Mouse (Mus musculus) limb, embryonic 14.5 days (tissue): ENCODE results near the gene Spryd7. TPM values are rescaled to one million over a fixed set of nuclear protein-coding genes. Genes with fewer than 3 reads are reported as not detected.

Experiments used
- ATAC-seq: fragments of 200-750 bp; cut with Nextera tagmentation; 2 replicates; pipeline ENCODE4 v1.8.0; 2017; ENCODE audit warnings: low read depth, moderate number of reproducible peaks, moderate TSS enrichment; ENCODE audit not compliant: low FRiP score
- DNase-seq: peaks from one replicate; pipeline ENCODE4 v3.0.0-alpha.2; 2015; ENCODE audit warnings: low spot score
- H3K27ac ChIP-seq: fragments of 300-500 bp; sonication (generic); replicated peaks from 2 replicates; pipeline ENCODE4 v1.5.1; 2014; ENCODE audit warnings: low read depth, mild to moderate bottlenecking, low read length, moderate library complexity, mixed read lengths
- H3K27me3 ChIP-seq: fragments of 300-500 bp; sonication (generic); 2 replicates; pipeline ENCODE4 v1.6.1; 2014; ENCODE audit warnings: low read length, mixed read lengths; ENCODE audit not compliant: control insufficient read depth, insufficient read depth
- H3K36me3 ChIP-seq: fragments of 300-500 bp; sonication (generic); 2 replicates; pipeline ENCODE4 v1.6.1; 2014; ENCODE audit warnings: mild to moderate bottlenecking, low read length, moderate library complexity, mixed read lengths; ENCODE audit not compliant: control insufficient read depth, insufficient read depth
- H3K4me1 ChIP-seq: fragments of 300-500 bp; sonication (generic); 2 replicates; pipeline ENCODE4 v1.6.1; 2014; ENCODE audit warnings: antibody characterized with exemption, low read length, mixed read lengths; ENCODE audit not compliant: control insufficient read depth, insufficient read depth
- H3K4me2 ChIP-seq: fragments of 300-500 bp; sonication (generic); replicated peaks from 2 replicates; pipeline ENCODE4 v1.6.1; 2014; ENCODE audit warnings: low read depth, mild to moderate bottlenecking, low read length, moderate library complexity; ENCODE audit not compliant: severe bottlenecking
- H3K4me3 ChIP-seq: fragments of 300-500 bp; sonication (generic); replicated peaks from 2 replicates; pipeline ENCODE4 v1.5.1; 2014; ENCODE audit warnings: low read length
- H3K9ac ChIP-seq: fragments of 300-500 bp; sonication (generic); 2 replicates; pipeline ENCODE4 v1.6.1; 2014; ENCODE audit warnings: mild to moderate bottlenecking, low read depth, low read length, moderate library complexity; ENCODE audit not compliant: severe bottlenecking
- H3K9me3 ChIP-seq: fragments of 300-500 bp; sonication (generic); 2 replicates; pipeline ENCODE4 v1.6.1; 2016; ENCODE audit warnings: low read length; ENCODE audit not compliant: control insufficient read depth
- POLR2A ChIP-seq: fragments of 200-500 bp; IDR thresholded peaks from 2 replicates; pipeline ENCODE4 v1.8.0; 2012; ENCODE audit warnings: inconsistent platforms, mild to moderate bottlenecking, moderate library complexity, borderline replicate concordance; ENCODE audit not compliant: insufficient read depth, insufficient read length; ENCODE audit errors: extremely low read depth
- WGBS: fragments of 180-500 bp; shearing (Covaris S2); extraction: QIAGEN DNeasy Blood & Tissue Kit; methylation state at CpG from one replicate; pipeline ENCODE4 v1.1.7; 2014; 5-methylcytosine and 5-hydroxymethylcytosine counted together
- polyA plus RNA-seq, 2 experiments: library from polyadenylated mRNA; depleted of rRNA in 1 of 2; stranded (reverse) in 1 of 2; unstranded in 1 of 2; fragments of >200 nt; fragmentation: Nextera tagmentation in 1 of 2; extraction: Ambion mirVana in 1 of 2; gene quantifications; 2 replicates each; pipeline versions ENCODE4 v1.2.1 to v1.2.3; 2012 to 2014

The Spryd7 gene
- polyA plus RNA-seq, 2 experiments = 12.4 to 24.5 TPM

- Histone ChIP-seq H3K9ac (no peak overlapping the region), H3K27ac (no peak overlapping the region), H3K9me3 (0 out of 2 replicates have a peak, but pooled peaks cover 4% of the 10 kb centered on the region), H3K4me2 (no peak overlapping the region), H3K4me3 (no peak overlapping the region), H3K27me3 (no peaks in the 10 kb centered on the region), H3K4me1 (no peaks in the 10 kb centered on the region), H3K36me3 (peaks cover 11% of the 10 kb centered on the region)
- TF ChIP-seq POLR2A = no peak
- no peak for ATAC-seq
- 88% methylated on average over 3 of the region's 3 CpGs for WGBS
- DNase-seq = no peak
Measured at GRCm38 (mm10) chr14:61535811-61536210, 20.9 kb downstream of the Spryd7 start.

GRCm38 (mm10) chr14:61530966-61531365 is 25.7 kb downstream of the Spryd7 start:
- Histone ChIP-seq H3K9ac (no peak overlapping the region), H3K4me3 (no peak overlapping the region), H3K27me3 (no peaks in the 10 kb centered on the region), H3K36me3 (peaks cover 11% of the 10 kb centered on the region), H3K9me3 (0 out of 2 replicates have a peak, but pooled peaks cover 4% of the 10 kb centered on the region), H3K4me1 (no peaks in the 10 kb centered on the region), H3K4me2 (no peak overlapping the region), H3K27ac (no peak overlapping the region)
- DNase-seq (no peak), ATAC-seq (no peak)
- TF ChIP-seq POLR2A = no peak

- 85% methylated on average over 2 of the region's 2 CpGs for WGBS
- peaks cover 6% of the 10 kb centered on the region for H3K36me3 ChIP-seq
- no peaks in the 10 kb centered on the region for H3K27me3 ChIP-seq
- ATAC-seq (no peak), DNase-seq (no peak)
- no peak overlapping the region for H3K27ac ChIP-seq
- 0 out of 2 replicates have a peak, but pooled peaks cover under 1% of the 10 kb centered on the region for H3K9me3 ChIP-seq
- H3K4me3 ChIP-seq = no peak overlapping the region
- no peaks in the 10 kb centered on the region for H3K4me1 ChIP-seq
- H3K9ac ChIP-seq = no peak overlapping the region
- H3K4me2 ChIP-seq = no peak overlapping the region
- TF ChIP-seq POLR2A = no peak
Measured at GRCm38 (mm10) chr14:61530396-61530795, 26.3 kb downstream of the Spryd7 start.

- Histone ChIP-seq H3K9ac (no peak overlapping the region), H3K4me2 (no peak overlapping the region), H3K36me3 (no peaks in the 10 kb centered on the region), H3K27me3 (no peaks in the 10 kb centered on the region), H3K27ac (no peak overlapping the region), H3K9me3 (no peaks in the 10 kb centered on the region), H3K4me3 (no peak overlapping the region), H3K4me1 (no peaks in the 10 kb centered on the region)
- TF ChIP-seq POLR2A = no peak
- no peak for DNase-seq
- 82% methylated on average over 7 of the region's 7 CpGs for WGBS
- no peak for ATAC-seq
Measured at GRCm38 (mm10) chr14:61529533-61529932, 27.2 kb downstream of the Spryd7 start.

- H3K4me2 ChIP-seq = no peak overlapping the region
- H3K9me3 ChIP-seq = no peaks in the 10 kb centered on the region
- no peak for TF ChIP-seq POLR2A
- H3K4me1 ChIP-seq = no peaks in the 10 kb centered on the region
- no peak for ATAC-seq
- no peaks in the 10 kb centered on the region for H3K36me3 ChIP-seq
- H3K9ac ChIP-seq = no peak overlapping the region
- no peak overlapping the region for H3K27ac ChIP-seq
- DNase-seq = no peak
- H3K27me3 ChIP-seq = no peaks in the 10 kb centered on the region
- WGBS = 91% methylated on average over 2 of the region's 2 CpGs
- no peak overlapping the region for H3K4me3 ChIP-seq
Measured at GRCm38 (mm10) chr14:61526006-61526405, 30.7 kb downstream of the Spryd7 start.

GRCm38 (mm10) chr14:61523821-61524220 is 32.9 kb downstream of the Spryd7 start:
- Histone ChIP-seq H3K36me3 (no peaks in the 10 kb centered on the region), H3K9me3 (no peaks in the 10 kb centered on the region), H3K27me3 (no peaks in the 10 kb centered on the region), H3K4me2 (no peak overlapping the region), H3K27ac (no peak overlapping the region), H3K4me1 (no peaks in the 10 kb centered on the region), H3K9ac (no peak overlapping the region), H3K4me3 (no peak overlapping the region)
- 76% methylated on average over 2 of the region's 2 CpGs for WGBS
- ATAC-seq = no peak
- no peak for DNase-seq
- TF ChIP-seq POLR2A = no peak
